Mouse (Mus musculus): Measurements from ENCODE around the gene Ipcef1.
"Not testable (repeated sequence)": the region's sequence is repeated elsewhere in the genome, so short reads cannot be mapped to it uniquely, and the experiment has no call there.

Ipcef1 gene

DNA sequence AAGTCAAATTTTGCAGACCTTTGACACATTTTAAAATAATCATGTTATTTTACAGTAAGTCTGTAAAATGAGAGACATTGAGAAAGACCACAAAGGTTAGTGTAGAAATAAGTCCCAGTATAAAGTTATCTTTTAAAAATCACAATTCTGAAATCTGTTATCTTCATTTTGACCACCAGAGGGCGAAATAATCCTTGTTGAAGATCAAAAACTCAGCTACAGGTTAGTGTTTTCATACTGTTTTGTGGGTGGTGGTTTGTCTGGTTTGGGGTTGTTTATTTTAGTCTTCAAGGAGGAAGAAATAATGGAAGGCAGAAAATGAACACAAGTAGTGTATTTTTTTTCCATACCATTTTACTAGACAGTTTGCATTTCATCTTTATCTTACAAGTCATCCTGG is 166.8 kb downstream of the Ipcef1 start:
- CTCF ChIA-PET: interaction anchor here (1.3 kb wide), 1 partner anchor 124 kb away, joined by 5 read pairs; no protein-coding TSS in a partner anchor

DNA sequence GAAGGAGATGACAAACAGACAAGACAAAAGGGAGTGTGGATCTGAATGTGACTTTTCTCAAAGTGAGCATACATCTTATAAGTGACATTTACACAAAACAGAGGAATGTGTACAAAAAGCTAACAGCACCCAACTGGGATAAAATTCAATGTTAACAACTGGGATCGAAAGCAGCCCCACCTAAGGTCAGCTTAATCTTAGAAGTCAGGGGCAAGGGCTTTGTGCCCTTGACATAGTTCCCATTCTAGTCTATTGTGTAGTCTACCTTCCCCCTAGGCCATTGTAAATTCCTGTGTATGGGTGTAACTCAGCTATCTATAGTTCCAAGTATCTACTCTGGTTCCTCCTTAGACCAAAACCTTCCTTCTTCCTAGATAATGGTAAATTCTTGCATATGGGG is 170.2 kb downstream of the Ipcef1 start:
- CTCF ChIA-PET: not testable (repeated sequence)

- CTCF ChIA-PET: no interaction called here
Observed at GRCm38 (mm10) chr10:6878276-6878881, 173.9 kb downstream of the Ipcef1 start.

DNA sequence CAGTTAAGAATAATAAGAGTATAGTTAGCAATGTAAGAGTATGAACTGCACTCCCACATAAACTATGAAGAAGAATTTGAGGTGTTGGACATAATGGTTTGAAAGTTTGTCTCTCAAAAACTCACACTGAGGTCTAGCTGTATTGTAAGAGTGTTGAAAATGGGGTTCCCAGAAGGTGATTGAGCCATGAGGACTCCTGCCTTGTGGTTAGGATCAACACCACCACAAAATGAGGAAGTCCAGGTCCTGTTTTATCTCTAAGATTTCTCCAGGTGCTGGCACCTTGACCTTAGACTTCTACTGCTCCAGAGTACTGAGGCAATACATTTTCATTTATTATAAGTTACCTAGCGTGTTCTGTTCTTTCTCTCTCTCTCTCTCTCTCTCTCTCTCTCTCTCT is 178.4 kb downstream of the Ipcef1 start:
- CTCF ChIA-PET: no interaction called here

DNA sequence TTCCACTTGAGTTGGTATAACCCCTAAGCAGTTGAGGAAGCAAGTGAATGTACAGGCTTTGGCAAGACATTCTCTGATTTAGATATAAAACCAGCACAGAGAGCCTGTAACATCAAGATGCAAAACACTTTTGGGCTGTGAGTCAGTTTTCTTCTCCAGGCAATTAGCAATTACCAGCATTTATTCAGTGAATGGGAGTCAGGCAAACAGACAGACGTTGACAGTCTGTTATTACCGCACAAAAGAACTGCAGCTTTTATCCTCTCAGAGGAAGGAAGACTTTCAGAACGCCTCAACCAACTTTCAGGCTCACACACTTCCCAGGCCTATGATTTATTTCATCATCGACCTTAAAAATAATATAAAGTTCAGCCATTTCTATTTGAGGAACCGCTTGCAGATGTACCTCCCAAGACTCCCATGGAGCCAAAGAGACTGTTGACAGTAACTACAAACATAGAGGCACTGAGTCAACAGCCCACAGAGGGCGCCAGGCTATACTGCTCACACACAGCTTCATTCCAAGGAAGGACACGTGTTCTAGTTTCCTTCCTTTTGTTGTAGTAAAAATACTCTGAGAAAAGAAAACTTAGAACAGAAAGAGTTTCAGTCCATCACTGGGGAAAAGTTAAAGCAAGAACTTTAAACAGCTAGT is 180.7 kb downstream of the Ipcef1 start:
- CTCF ChIA-PET: no interaction called here

- CTCF ChIA-PET: no interaction called here
Observed at GRCm38 (mm10) chr10:6855812-6856211, 196.5 kb downstream of the Ipcef1 start.

DNA sequence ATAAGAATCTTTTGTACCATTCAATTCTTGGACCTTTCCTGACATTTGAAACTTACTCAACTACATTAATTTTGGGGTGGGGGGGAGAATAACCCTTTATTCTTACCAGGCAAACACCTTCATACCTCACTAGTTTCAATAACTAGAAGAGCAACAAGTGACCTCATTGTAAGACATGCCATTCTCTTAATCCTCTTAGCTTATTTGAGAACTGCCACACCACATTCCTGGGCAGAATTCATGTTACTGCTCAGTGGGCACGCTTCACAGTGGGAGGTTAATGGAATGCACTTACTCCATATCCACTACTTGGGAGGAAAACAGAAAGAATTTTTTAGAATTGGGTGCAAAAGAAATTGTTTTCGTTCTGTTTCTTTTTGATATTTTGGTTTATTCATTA is 203.4 kb downstream of the Ipcef1 start:
- CTCF ChIA-PET: interaction anchor here (0.6 kb wide), 1 partner anchor 920 kb away, joined by 3 read pairs; no protein-coding TSS in a partner anchor

DNA sequence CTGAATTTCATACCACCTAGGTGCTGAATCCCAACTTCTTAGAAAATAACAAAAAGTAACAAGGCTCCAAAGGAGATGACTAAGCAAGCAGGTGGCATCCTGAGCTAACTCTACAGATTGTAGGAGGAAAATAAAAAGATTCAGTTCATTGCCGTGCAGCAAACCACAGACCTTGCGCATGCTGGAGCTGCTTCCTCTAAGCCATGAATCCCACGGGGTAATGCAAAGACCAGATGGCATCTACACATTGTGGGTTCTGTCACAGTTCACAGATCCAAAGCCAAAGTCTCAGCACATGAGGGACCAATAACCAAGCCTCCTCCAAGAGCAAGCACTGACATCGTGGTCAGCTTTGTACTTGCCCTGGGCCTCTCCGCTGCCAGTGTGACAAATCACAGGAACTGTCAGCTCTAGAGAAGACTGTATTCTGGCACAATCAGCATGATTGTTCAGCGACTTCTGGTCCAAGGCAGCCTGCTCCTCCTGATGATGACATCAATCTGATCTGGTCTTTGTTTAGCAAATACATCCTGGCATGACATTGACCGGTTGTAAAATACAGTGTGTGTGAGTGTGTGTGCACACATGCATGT is 204.0 kb downstream of the Ipcef1 start:
- CTCF ChIA-PET: interaction anchor here (0.6 kb wide), 1 partner anchor 920 kb away, joined by 3 read pairs; no protein-coding TSS in a partner anchor

DNA sequence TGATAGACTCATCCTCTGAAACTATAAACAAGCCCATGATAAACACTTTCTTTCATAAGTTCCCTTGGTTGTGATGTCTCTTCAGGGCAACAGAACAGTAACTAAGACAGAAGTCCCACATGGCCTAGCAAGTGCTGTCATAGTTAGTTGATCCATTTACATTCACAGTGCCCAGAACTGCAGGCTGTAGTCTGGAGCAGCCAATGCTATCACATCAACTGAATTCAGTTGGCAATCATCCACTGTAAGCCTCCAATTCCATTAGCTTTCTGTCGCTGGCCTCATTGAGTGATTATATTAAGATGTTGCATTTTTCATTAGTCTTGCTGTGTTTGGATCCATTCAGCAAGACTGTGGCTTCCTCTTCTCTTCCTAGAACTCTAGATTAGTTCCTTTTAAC is 206.0 kb downstream of the Ipcef1 start:
- CTCF ChIA-PET: no interaction called here

GRCm38 (mm10) chr10:6842225-6842624 is 210.1 kb downstream of the Ipcef1 start:
- CTCF ChIA-PET: no interaction called here

Data from spleen, embryonic (tissue).